Mouse (Mus musculus): ENCODE data around the gene Tob2. TPM values are rescaled to one million over a fixed set of nuclear protein-coding genes. Genes with fewer than 3 reads are reported as not detected.

Gene Tob2
- total RNA-seq, 2 experiments from 2014 or later: 34.8 to 41.4 TPM

DNA sequence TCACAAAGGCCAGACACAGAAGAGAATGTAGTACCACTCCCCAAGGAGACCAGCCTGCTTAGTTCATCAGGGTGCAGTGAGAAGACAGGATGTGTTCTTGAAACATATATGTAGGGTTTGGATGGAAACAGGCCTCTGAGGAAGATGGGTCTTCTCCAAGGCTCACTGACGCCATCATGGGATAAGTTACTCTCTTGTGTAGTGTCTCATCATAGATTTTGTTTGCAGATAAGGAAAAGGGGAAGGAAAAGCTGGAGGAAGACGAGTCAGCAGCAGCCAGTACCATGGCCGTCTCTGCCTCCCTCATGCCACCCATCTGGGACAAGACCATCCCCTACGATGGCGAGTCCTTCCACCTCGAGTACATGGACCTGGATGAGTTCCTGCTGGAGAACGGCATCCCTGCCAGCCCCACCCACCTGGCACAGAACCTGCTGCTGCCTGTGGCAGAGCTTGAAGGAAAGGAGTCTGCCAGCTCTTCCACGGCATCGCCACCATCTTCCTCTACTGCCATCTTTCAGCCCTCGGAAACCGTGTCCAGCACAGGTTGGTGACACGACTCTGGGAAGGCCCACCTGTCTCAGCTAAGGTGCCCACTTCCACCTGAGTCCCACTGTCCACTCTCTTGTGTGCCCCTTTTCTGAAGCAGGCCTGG lies 43.8 kb downstream of the Tob2 start:
- peak overlapping the region; percentile 68 for H3K27ac ChIP-seq
- TF ChIP-seq CTCF (IDR thresholded peaks at IDR 0.05): no peak
- DNase-seq (ENCODE audit: extremely low spot score in 1 of 2, low spot score in 2 of 2): no peak
- no peak overlapping the region for H3K4me3 ChIP-seq
- intact Hi-C loops (cut with DNase I): no loop called here

DNA sequence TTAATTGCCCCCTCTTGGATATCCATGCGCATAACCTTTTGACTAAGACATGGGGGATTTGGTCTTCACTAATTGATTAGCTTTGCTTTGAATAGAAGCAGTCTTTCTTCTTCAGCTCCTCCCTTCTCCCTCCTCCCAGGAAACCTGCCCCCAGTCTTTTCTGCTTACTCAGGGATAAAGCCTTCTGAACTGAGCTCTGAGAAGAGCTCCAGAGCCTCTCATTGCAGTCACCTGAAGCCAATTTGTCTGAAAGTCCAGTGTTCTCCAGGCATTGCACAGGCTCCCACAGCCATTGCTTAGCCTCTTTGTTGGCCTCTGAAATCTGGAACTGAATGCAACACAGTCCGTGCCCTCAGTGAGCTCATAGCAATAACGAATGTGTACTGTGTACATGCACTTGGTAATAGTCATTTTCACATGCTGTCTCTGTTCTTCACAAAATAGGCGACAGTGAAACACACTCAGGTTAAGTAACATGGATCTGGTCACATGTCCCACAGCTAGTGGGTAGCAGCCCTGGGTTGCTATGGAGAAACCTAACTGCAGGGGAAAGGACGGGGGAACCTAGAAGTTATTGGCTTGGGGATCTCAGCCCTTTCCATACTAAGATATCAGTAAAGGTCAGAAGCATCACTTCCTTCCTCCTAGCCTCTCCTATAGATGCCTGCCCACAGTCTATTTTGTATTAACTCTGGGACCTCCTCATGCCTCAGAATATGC lies 44.5 kb downstream of the Tob2 start:
- no peak for TF ChIP-seq CTCF (IDR thresholded peaks at IDR 0.05)
- DNase-seq (ENCODE audit: extremely low spot score in 1 of 2, low spot score in 2 of 2): no peak
- intact Hi-C loops (cut with DNase I): no loop called here
- Histone ChIP-seq H3K4me3 (no peak overlapping the region), H3K27ac (peak overlapping the region; percentile 68)

DNA sequence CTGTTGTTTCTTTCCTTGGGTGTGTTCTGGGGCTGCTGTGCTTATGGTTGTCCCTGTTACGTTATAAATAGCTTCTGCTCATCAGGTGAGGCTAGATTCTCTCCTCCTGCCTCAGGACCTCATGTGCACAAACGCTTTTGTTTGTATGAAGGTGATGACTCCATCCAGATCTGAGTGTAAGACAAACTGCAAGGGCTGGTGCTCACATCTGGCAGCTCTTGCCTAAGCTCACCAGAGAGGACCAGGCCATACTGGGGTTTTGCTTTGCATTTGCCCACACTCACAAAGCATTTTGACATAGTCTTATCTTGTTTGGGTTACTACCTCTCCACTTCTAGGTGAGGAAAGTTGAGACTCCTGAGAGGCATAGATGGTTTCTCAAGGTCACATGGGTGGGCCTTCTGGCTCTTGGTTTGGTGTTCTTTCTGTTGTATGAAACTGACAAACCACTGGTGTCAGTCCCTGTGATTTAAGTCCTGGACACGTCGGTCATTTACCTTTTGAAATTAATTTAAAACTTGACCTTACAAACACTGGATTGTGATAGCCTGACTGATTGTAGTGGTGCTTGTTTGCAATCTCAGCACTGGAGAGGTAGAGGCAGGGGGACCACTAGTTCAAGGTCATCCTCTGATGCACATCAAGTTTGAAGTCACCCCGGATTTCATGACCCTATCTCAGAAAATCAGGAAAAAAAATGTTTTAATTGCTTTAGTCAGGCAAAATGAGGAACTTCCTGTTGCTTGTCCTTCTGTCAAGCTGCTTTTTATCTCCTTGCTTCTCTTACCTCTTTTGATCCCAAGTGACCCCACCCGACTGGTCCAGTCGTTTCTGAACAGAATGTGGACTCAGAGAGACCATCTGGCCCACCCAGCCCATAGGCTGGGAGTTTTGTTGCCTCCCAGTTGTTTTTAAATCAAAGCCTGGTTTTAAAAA lies 45.6 kb downstream of the Tob2 start:
- Histone ChIP-seq H3K27ac (peak overlapping the region; percentile 99), H3K4me3 (peak overlapping the region; percentile 73)
- TF ChIP-seq CTCF (IDR thresholded peaks at IDR 0.05): no peak
- intact Hi-C loops (cut with DNase I): no loop called here
- no peak for DNase-seq (ENCODE audit: extremely low spot score in 1 of 2, low spot score in 2 of 2)

DNA sequence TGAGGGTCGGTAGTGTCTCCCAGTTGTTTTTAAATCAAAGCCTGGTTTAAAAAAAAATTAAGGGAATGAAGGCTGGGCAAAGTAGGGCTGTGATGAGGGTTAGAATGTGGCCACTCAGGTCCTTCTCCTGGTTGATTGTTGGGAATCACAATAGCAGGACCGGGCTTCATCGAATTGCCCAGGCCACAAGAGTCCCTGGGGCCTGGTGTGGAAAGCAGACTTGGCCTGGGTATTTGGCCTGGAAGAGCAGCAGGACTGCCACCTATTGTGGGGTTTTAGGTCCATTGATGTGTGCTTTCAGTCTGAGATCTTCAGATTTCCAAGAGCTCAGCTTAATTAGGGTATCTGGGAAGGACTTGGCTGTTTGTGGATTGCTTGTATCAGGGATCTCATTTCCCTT lies 46.3 kb downstream of the Tob2 start:
- DNase-seq (ENCODE audit: extremely low spot score in 1 of 2, low spot score in 2 of 2): no peak
- H3K27ac ChIP-seq: peak overlapping the region; percentile 99
- TF ChIP-seq CTCF (IDR thresholded peaks at IDR 0.05): no peak; the same call in 1 of the 2 replicates
- peak overlapping the region; percentile 73 for H3K4me3 ChIP-seq
- intact Hi-C loops (cut with DNase I): no loop called here

DNA sequence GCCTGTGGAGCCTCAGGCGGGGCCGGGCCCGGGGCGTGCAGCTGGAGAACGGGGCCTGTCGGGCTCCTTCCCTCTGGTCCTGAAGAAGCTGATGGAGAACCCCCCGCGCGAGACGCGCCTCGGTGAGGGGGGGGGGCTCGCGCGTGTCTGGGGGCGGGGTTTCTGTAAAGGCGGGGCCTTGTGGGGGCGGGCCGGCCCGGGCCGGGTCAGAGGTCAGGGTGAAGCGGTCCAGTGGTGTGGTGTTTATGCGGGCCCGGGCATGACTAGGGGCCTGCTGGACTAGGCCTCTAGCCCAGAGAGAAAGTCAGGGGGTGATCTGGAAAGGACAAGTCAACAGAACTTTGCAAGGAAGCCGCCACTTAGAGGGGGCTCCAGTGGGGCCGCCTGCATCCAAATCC lies 47.0 kb downstream of the Tob2 start:
- intact Hi-C loops (cut with DNase I): loop anchor here (1.0 to 2.0 kb wide), 3 partner anchors 9 to 67 kb away; partner anchors contain the start of genes Rangap1, Tef and Zc3h7b
- peak overlapping the region; percentile 73 for H3K4me3 ChIP-seq
- TF ChIP-seq CTCF (IDR thresholded peaks at IDR 0.05): no peak
- H3K27ac ChIP-seq: peak overlapping the region; percentile 99
- DNase-seq (ENCODE audit: extremely low spot score in 1 of 2, low spot score in 2 of 2): no peak

DNA sequence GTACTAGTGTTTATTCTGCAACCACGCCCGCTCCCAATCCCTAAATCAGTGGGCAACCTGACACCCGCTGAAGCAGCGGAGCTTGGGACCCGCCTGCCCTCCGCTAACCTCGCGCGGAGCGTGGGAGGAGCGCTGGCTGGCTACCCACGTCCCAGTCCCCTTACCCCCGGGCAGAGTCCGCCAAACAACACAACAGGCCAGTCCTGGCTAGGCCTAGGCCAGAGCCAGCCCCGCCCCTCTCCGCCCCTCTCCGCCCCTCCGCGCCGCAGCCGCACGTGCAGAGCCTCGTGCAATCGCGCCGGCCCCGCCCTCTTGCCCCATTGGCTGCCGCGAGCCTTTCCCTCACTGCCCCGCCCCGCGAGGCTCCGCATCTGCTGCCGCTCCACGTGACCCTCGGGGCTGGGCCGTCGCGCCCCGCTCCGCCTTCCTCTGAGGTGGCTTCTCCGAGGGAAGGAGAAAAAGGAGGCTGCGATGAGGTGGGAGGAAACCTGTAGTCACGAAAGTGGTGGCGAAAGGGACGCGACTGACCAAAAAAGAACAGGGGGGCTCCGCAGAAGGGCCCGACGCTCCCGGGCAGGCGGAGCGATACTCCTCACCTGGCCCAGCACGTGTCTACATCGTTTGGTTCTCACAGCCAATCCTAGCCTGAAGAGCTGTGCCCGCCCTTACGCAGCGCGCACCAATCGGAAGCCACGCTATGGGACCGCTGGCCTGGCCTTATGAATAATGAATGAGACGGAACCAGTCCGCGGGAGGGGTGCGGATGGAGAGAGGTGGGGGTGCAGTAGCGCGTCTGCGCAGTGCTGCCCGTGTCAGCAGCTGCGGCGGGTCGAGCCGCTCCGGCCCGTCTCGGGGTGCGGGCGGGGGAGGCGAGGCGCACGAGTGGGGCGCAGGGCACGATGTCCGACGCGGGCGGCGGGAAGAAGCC lies 47.7 kb downstream of the Tob2 start:
- peak; percentile 95 to 98 for DNase-seq (ENCODE audit: extremely low spot score in 1 of 2, low spot score in 2 of 2)
- intact Hi-C loops (cut with DNase I): loop anchor here (1.0 to 2.0 kb wide), 3 partner anchors 9 to 66 kb away; partner anchors contain the start of genes Rangap1, Tef and Zc3h7b
- TF ChIP-seq CTCF (IDR thresholded peaks at IDR 0.05): no peak
- Histone ChIP-seq H3K4me3 (peak overlapping the region; percentile 73), H3K27ac (peak overlapping the region; percentile 99)

DNA sequence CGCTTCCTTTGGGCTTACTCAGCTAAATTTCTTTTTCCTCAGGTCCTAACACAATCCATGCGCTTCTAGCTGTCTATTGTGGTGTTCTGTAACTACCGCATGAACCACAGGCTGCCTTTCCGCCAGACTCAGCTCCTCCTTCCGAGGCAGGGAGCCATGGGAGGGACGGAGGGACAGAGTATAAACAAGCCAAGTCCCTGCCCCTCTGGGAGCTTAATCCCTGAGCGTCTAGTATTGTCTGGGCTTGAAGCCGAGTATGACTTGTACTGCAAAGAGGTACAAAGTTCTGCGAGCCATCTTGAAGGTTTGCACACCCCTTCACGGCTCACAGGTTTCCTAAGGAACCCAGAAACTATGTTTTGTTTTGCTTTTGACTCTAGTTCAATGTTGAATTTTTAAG lies 48.4 kb downstream of the Tob2 start:
- Histone ChIP-seq H3K4me3 (peak overlapping the region; percentile 73), H3K27ac (peak overlapping the region; percentile 99)
- no peak for TF ChIP-seq CTCF (IDR thresholded peaks at IDR 0.05)
- intact Hi-C loops (cut with DNase I): loop anchor here (2.0 kb wide), 2 partner anchors 47 to 65 kb away; partner anchors contain the start of genes Rangap1 and Zc3h7b
- DNase-seq (ENCODE audit: extremely low spot score in 1 of 2, low spot score in 2 of 2): peak; percentile 68 to 74

DNA sequence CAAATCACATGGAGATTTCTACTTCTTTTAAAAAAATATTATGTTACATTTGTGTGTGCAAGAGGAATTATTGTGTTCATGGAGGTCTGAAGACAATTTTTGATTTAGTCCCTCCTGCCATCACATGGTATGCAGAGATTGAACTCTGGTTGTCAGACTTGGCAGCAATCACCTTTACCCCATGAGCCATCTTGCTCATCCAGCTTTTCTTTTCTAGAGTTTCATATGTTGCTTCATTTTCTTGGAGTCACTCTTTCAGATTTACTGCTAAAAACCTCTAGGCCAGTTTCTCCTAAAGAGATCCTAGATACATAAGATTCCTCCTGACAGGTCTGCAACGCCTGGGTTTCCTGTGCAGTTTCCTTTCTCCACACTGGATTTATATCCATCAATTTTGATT lies 49.0 kb downstream of the Tob2 start:
- no peak for DNase-seq (ENCODE audit: extremely low spot score in 1 of 2, low spot score in 2 of 2)
- no peak for TF ChIP-seq CTCF (IDR thresholded peaks at IDR 0.05)
- intact Hi-C loops (cut with DNase I): no loop called here
- Histone ChIP-seq H3K4me3 (no peak overlapping the region; the same call in 1 of the 2 replicates), H3K27ac (peak overlapping the region; percentile 99)

DNA sequence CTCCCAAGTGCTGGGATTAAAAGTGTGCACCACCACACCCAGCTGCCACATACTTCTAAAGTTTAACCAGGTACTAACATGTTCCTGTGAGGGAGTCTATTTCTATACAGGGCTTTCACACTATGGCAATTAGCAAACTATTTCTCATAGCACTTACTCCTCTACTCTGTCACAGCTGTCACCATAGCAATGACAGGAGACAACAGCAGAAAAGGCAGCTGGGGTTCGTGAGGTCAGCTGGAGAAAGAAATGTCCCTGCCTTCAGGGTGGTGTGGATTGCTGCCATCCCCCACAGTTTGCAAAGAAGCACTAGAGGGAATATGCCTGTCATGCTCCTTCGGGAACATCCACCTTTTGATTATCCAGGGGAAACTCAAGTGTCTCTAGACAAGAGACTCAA lies 49.8 kb downstream of the Tob2 start:
- no peak for DNase-seq (ENCODE audit: extremely low spot score in 1 of 2, low spot score in 2 of 2)
- Histone ChIP-seq H3K27ac (no peak overlapping the region), H3K4me3 (no peak overlapping the region)
- no peak for TF ChIP-seq CTCF (IDR thresholded peaks at IDR 0.05)
- intact Hi-C loops (cut with DNase I): no loop called here

DNA sequence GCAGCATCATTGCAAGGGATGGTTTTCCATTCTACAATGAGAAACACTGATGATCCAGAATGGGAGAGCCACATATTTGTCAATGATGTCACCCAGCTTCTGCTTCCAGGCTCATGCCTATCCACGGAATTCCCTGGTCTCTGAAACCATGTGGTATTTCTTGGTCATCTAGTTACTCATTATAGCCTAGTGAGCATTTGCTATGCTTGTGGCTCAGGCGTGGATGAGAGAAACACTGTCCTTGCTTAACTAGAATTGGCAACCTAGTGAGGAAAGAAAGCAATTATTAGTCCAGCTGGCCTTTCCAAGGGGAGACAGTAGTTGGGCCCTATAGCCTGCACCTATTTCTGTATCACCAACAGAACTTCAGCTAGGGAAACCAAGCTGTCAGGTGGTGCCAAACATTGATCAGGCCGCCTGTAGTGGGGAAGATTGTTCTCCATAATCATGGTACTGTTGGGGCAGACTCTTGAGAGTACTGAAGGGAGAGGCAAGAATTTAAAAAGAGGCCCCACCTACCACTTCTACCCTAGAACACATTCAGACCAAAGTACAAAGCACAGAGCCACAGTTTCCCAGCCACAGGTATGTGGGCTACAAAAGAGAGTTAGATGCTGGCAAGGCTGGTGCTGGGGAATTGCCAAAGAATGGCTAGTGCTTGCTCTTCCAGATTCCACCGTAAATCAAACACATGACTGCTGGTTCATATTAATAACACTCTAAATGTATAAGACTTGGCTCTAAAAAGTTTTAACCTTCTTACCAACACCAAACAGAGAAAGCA lies 51.8 kb downstream of the Tob2 start:
- intact Hi-C loops (cut with DNase I): no loop called here
- peak overlapping the region; percentile 8; the same call in 1 of the 2 replicates for H3K27ac ChIP-seq

More for the DNA sequence above, 51.8 kb downstream of the Tob2 start:
- no peak for DNase-seq (ENCODE audit: extremely low spot score in 1 of 2, low spot score in 2 of 2)
- TF ChIP-seq CTCF (IDR thresholded peaks at IDR 0.05): no peak
- no peak overlapping the region for H3K4me3 ChIP-seq

All from left cerebral cortex, adult 2 months (tissue).